In the genomic region with DNA sequence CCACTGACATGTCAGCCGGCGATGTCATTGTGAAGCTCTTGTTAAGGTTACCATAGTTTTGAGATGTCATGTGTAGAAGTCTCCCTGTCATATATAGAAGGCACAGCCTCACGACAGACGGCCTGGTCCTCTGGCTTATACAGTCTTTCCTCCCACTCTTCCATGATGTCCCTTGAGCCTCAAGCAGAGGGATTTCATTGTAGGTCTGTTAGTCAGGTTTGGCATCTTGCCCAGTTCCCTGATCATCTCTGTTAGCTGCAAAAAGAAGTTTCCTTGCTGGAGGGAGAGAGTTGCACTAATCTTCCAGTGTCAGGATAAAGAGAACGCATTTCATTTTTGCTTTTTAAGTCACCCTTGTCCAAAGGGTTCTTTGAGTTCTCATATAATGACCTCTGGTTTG, we compare ENCODE assay signal across 27 mouse cellular contexts. TPM values are rescaled to one million over a fixed set of nuclear protein-coding genes. Genes with fewer than 3 reads are reported as not detected.
"Had no signal": no experiment of that assay in that cellular context is flagged by ENCODE, and none has a peak within 500 bp of the region (broad histone marks: within the 10 kb centered on the region; RNA-seq: fewer than 3 reads in every experiment).

No protein-coding gene starts in this region.

- H3K4me2 ChIP-seq: midbrain, embryonic 11.5 days; midbrain, embryonic 13.5 days; midbrain, embryonic 15.5 days; neural tube, embryonic 12.5 days; stomach, embryonic 15.5 days had no signal

- H3K9ac ChIP-seq: liver, postnatal 0 days; midbrain, embryonic 13.5 days; midbrain, embryonic 15.5 days; neural tube, embryonic 12.5 days; stomach, embryonic 15.5 days had no signal

- H3K9me3 ChIP-seq: midbrain, embryonic 13.5 days; midbrain, embryonic 15.5 days; neural tube, embryonic 12.5 days; stomach, embryonic 15.5 days had no signal

- H3K4me3 ChIP-seq: megakaryocyte, embryonic 14.5 days; midbrain, embryonic 13.5 days; midbrain, embryonic 15.5 days; neural tube, embryonic 12.5 days; stomach, embryonic 15.5 days had no signal

- H3K4me1 ChIP-seq: megakaryocyte, embryonic 14.5 days; midbrain, embryonic 13.5 days; midbrain, embryonic 15.5 days; neural tube, embryonic 12.5 days; stomach, embryonic 15.5 days had no signal

- H3K27me3 ChIP-seq: midbrain, embryonic 13.5 days; midbrain, embryonic 15.5 days; neural tube, embryonic 12.5 days; stomach, embryonic 15.5 days had no signal

- ATAC-seq: liver, postnatal 0 days; midbrain, embryonic 13.5 days; midbrain, embryonic 15.5 days had no signal

- H3K27ac ChIP-seq: macrophage; midbrain, embryonic 13.5 days; midbrain, embryonic 15.5 days; neural tube, embryonic 12.5 days; stomach, embryonic 15.5 days; stomach, postnatal 0 days had no signal

- H3K36me3 ChIP-seq: midbrain, embryonic 13.5 days; midbrain, embryonic 15.5 days; neural tube, embryonic 12.5 days; stomach, embryonic 15.5 days had no signal

- DNase-seq: liver, postnatal 0 days; lung, adult 2 months; lung, postnatal 14 days; lung, postnatal 36 days; retina, postnatal 1 day; right cerebral cortex, adult 18-20 months; right cerebral cortex, postnatal 25 days; right cerebral cortex, postnatal 4 days; spleen, adult 18-20 months; thymus, adult 2 months; thymus, postnatal 25 days; thymus, postnatal 4 days had no signal

RNA-seq across cellular contexts. Expression of a gene that starts 36.8 kb away (rescaled TPM):
- total RNA-seq: megakaryocyte progenitor cell, adult 5-6 weeks; monocyte, adult 5-6 weeks; neutrophil, adult 5-6 weeks had no signal
- polyA plus RNA-seq: macrophage; midbrain, embryonic 11.5 days; thymus, adult 2 months; urinary bladder, adult 2 months had no signal

RNA-seq across cellular contexts. Expression of a gene that starts 48.8 kb away (rescaled TPM):
- total RNA-seq: midbrain, postnatal 0 days; monocyte, adult 5-6 weeks had no signal
- polyA plus RNA-seq: lung, adult 2 months; macrophage; midbrain, embryonic 13.5 days; midbrain, embryonic 15.5 days; midbrain, postnatal 0 days; neural tube, embryonic 12.5 days; neural tube, embryonic 14.5 days; small intestine, adult 2 months; stomach, postnatal 0 days; thymus, adult 2 months had no signal
